Mouse (Mus musculus) embryonic facial prominence, embryonic 12.5 days (tissue): Measurements from ENCODE around the gene Lhx6. TPM values are rescaled to one million over a fixed set of nuclear protein-coding genes. Genes with fewer than 3 reads are reported as not detected.

ENCODE experiments used
- ATAC-seq: fragments of 200-750 bp; cut with Nextera tagmentation; 2 replicates; pipeline ENCODE4 v1.8.0; 2017; ENCODE audit not compliant: insufficient number of reproducible peaks, insufficient read depth, low FRiP score, low TSS enrichment
- H3K27ac ChIP-seq: fragments of 300-500 bp; sonication (generic); 2 replicates; pipeline ENCODE4 v1.5.1; 2016; ENCODE audit warnings: mild to moderate bottlenecking
- H3K27me3 ChIP-seq: fragments of 300-500 bp; sonication (generic); 2 replicates; pipeline ENCODE4 v1.6.1; 2016; ENCODE audit warnings: mild to moderate bottlenecking, moderate library complexity
- H3K36me3 ChIP-seq: fragments of 300-500 bp; sonication (generic); 2 replicates; pipeline ENCODE4 v1.6.1; 2016; ENCODE audit warnings: mild to moderate bottlenecking
- H3K4me1 ChIP-seq: fragments of 300-500 bp; sonication (generic); 2 replicates; pipeline ENCODE4 v1.6.1; 2016
- H3K4me2 ChIP-seq: fragments of 300-500 bp; sonication (generic); replicated peaks from 2 replicates; pipeline ENCODE4 v1.6.1; 2016; ENCODE audit warnings: mild to moderate bottlenecking, moderate library complexity
- H3K4me3 ChIP-seq: fragments of 300-500 bp; sonication (generic); 2 replicates; pipeline ENCODE4 v1.5.1; 2016; ENCODE audit warnings: mild to moderate bottlenecking
- H3K9ac ChIP-seq: fragments of 300-500 bp; sonication (generic); 2 replicates; pipeline ENCODE4 v1.6.1; 2016; ENCODE audit warnings: mild to moderate bottlenecking, moderate library complexity
- H3K9me3 ChIP-seq: fragments of 300-500 bp; sonication (generic); 2 replicates; pipeline ENCODE4 v1.6.1; 2016; ENCODE audit warnings: mild to moderate bottlenecking, moderate library complexity
- WGBS: fragments of 180-500 bp; shearing (Covaris S2); methylation state at CpG from one replicate; pipeline ENCODE4 v1.1.7; 2016; 5-methylcytosine and 5-hydroxymethylcytosine counted together
- polyA plus RNA-seq: library from polyadenylated mRNA; unstranded; fragments of >200 nt; fragmentation: Nextera tagmentation; extraction: Ambion mirVana; gene quantifications from 2 replicates; pipeline ENCODE4 v1.2.1, GENCODE M21; 2016

Gene Lhx6
- polyA plus RNA-seq, 1 experiment from 2014 or later, result 15.5 TPM

- H3K9me3 ChIP-seq, result no peaks in the 10 kb centered on the region
- H3K4me3 ChIP-seq, result peak overlapping the region; percentile 62
- peaks cover 52% of the 10 kb centered on the region for H3K4me1 ChIP-seq
- peak overlapping the region; percentile 88 for H3K9ac ChIP-seq
- under 1% methylated on average over 32 of the region's 32 CpGs for WGBS
- peaks cover 80% of the 10 kb centered on the region for H3K27me3 ChIP-seq
- H3K4me2 ChIP-seq, result peak overlapping the region; percentile 77
- ATAC-seq, result no peak
- peak overlapping the region; percentile 92 for H3K27ac ChIP-seq
- no peaks in the 10 kb centered on the region for H3K36me3 ChIP-seq
Measured at GRCm38 (mm10) chr2:36104436-36104955, 712 bp downstream of the Lhx6 start.

- ATAC-seq, result no peak
- Histone ChIP-seq H3K4me1 (peaks cover 49% of the 10 kb centered on the region), H3K4me2 (peak overlapping the region; percentile 77), H3K27ac (peak overlapping the region; percentile 92), H3K9ac (peak overlapping the region; percentile 88), H3K36me3 (no peaks in the 10 kb centered on the region), H3K27me3 (peaks cover 85% of the 10 kb centered on the region), H3K4me3 (peak overlapping the region; percentile 62), H3K9me3 (no peaks in the 10 kb centered on the region)
- under 1% methylated on average over 38 of the region's 38 CpGs for WGBS
Measured at GRCm38 (mm10) chr2:36103555-36104367, 1.4 kb downstream of the Lhx6 start.

GRCm38 (mm10) chr2:36103069-36103554 lies 2.1 kb downstream of the Lhx6 start:
- Histone ChIP-seq H3K4me2 (peak overlapping the region; percentile 77), H3K9ac (peak overlapping the region; percentile 88), H3K27ac (peak overlapping the region; percentile 92), H3K9me3 (no peaks in the 10 kb centered on the region), H3K4me1 (peaks cover 48% of the 10 kb centered on the region), H3K4me3 (peak overlapping the region; percentile 62), H3K27me3 (peaks cover 91% of the 10 kb centered on the region), H3K36me3 (no peaks in the 10 kb centered on the region)
- ATAC-seq, result no peak
- WGBS, result 2% methylated on average over 21 of the region's 21 CpGs

- ATAC-seq, result peak; percentile 59; the same call in 1 of the 2 replicates
- Histone ChIP-seq H3K27ac (peak overlapping the region; percentile 92), H3K9me3 (no peaks in the 10 kb centered on the region), H3K27me3 (peaks cover 91% of the 10 kb centered on the region), H3K36me3 (no peaks in the 10 kb centered on the region), H3K9ac (peak overlapping the region; percentile 88), H3K4me3 (peak overlapping the region; percentile 62), H3K4me1 (peaks cover 52% of the 10 kb centered on the region), H3K4me2 (peak overlapping the region; percentile 77)
- 1% methylated on average over 21 of the region's 21 CpGs for WGBS
Measured at GRCm38 (mm10) chr2:36102559-36102946, 2.7 kb downstream of the Lhx6 start.

- Histone ChIP-seq H3K4me1 (peaks cover 54% of the 10 kb centered on the region), H3K36me3 (no peaks in the 10 kb centered on the region), H3K4me2 (peak overlapping the region; percentile 77), H3K27ac (peak overlapping the region; percentile 92), H3K9me3 (no peaks in the 10 kb centered on the region), H3K9ac (peak overlapping the region; percentile 88), H3K27me3 (peaks cover 90% of the 10 kb centered on the region), H3K4me3 (peak overlapping the region; percentile 62)
- ATAC-seq, result no peak
- WGBS, result 1% methylated on average over 28 of the region's 28 CpGs
Measured at GRCm38 (mm10) chr2:36101866-36102558, 3.2 kb downstream of the Lhx6 start.

- Histone ChIP-seq H3K9me3 (no peaks in the 10 kb centered on the region), H3K9ac (no peak overlapping the region), H3K4me3 (0 out of 2 replicates have a peak overlapping the region, but pooled peaks have one; percentile 4), H3K27me3 (peaks cover 91% of the 10 kb centered on the region), H3K27ac (no peak overlapping the region), H3K36me3 (no peaks in the 10 kb centered on the region), H3K4me1 (peaks cover 39% of the 10 kb centered on the region), H3K4me2 (peak overlapping the region; percentile 28)
- ATAC-seq, result no peak
- 8% methylated on average over 6 of the region's 6 CpGs for WGBS
Measured at GRCm38 (mm10) chr2:36099739-36100138, 5.5 kb downstream of the Lhx6 start.

- Histone ChIP-seq H3K27ac (peak overlapping the region; percentile 41; the same call in 1 of the 2 replicates), H3K4me1 (peaks cover 31% of the 10 kb centered on the region), H3K4me2 (peak overlapping the region; percentile 39), H3K9me3 (no peaks in the 10 kb centered on the region), H3K4me3 (peak overlapping the region; percentile 17), H3K27me3 (peaks cover 97% of the 10 kb centered on the region), H3K36me3 (no peaks in the 10 kb centered on the region), H3K9ac (0 out of 2 replicates have a peak overlapping the region, but pooled peaks have one; percentile 2)
- no peak for ATAC-seq
- WGBS, result 6% methylated on average over 5 of the region's 5 CpGs
Measured at GRCm38 (mm10) chr2:36098021-36098420, 7.2 kb downstream of the Lhx6 start.

GRCm38 (mm10) chr2:36097129-36097815 lies 7.9 kb downstream of the Lhx6 start:
- peak overlapping the region; percentile 41; the same call in 1 of the 2 replicates for H3K27ac ChIP-seq

GRCm38 (mm10) chr2:36093914-36094475 lies 11.2 kb downstream of the Lhx6 start:
- peaks cover 33% of the 10 kb centered on the region for H3K4me1 ChIP-seq
- no peak for ATAC-seq
- H3K9ac ChIP-seq, result no peak overlapping the region
- 0 out of 2 replicates have a peak overlapping the region, but pooled peaks have one; percentile 7 for H3K4me2 ChIP-seq
- no peak overlapping the region for H3K4me3 ChIP-seq
- H3K36me3 ChIP-seq, result no peaks in the 10 kb centered on the region
- peaks cover 97% of the 10 kb centered on the region for H3K27me3 ChIP-seq
- H3K9me3 ChIP-seq, result no peaks in the 10 kb centered on the region
- WGBS, result 8% methylated on average over 31 of the region's 31 CpGs
- H3K27ac ChIP-seq, result no peak overlapping the region

More at GRCm38 (mm10) chr2:36097129-36097815, 7.9 kb downstream of the Lhx6 start:
- H3K9ac ChIP-seq, result no peak overlapping the region
- no peak for ATAC-seq
- H3K9me3 ChIP-seq, result no peaks in the 10 kb centered on the region
- H3K27me3 ChIP-seq, result peaks cover 97% of the 10 kb centered on the region
- H3K4me1 ChIP-seq, result peaks cover 23% of the 10 kb centered on the region
- WGBS, result 6% methylated on average over 18 of the region's 18 CpGs
- no peaks in the 10 kb centered on the region for H3K36me3 ChIP-seq
- H3K4me2 ChIP-seq, result peak overlapping the region; percentile 39
- H3K4me3 ChIP-seq, result no peak overlapping the region

GRCm38 (mm10) chr2:36093301-36093700 lies 11.9 kb downstream of the Lhx6 start:
- no peaks in the 10 kb centered on the region for H3K9me3 ChIP-seq
- peaks cover 94% of the 10 kb centered on the region for H3K27me3 ChIP-seq
- H3K9ac ChIP-seq, result no peak overlapping the region
- WGBS, result 21% methylated on average over 7 of the region's 7 CpGs
- H3K27ac ChIP-seq, result no peak overlapping the region
- peaks cover 29% of the 10 kb centered on the region for H3K4me1 ChIP-seq
- no peak overlapping the region for H3K4me2 ChIP-seq
- no peak for ATAC-seq
- H3K4me3 ChIP-seq, result no peak overlapping the region
- no peaks in the 10 kb centered on the region for H3K36me3 ChIP-seq

GRCm38 (mm10) chr2:36092748-36093147 lies 12.5 kb downstream of the Lhx6 start:
- H3K9ac ChIP-seq, result no peak overlapping the region
- no peak overlapping the region for H3K4me2 ChIP-seq
- WGBS, result 12% methylated on average over 4 of the region's 4 CpGs
- no peak overlapping the region for H3K4me3 ChIP-seq
- H3K36me3 ChIP-seq, result no peaks in the 10 kb centered on the region
- ATAC-seq, result no peak
- H3K4me1 ChIP-seq, result peaks cover 23% of the 10 kb centered on the region
- H3K27me3 ChIP-seq, result peaks cover 92% of the 10 kb centered on the region
- no peak overlapping the region for H3K27ac ChIP-seq
- H3K9me3 ChIP-seq, result no peaks in the 10 kb centered on the region
